Mouse (Mus musculus) erythroblast, embryonic 14.5 days (primary cell): ENCODE data around the gene Lnx2. TPM values are rescaled to one million over a fixed set of nuclear protein-coding genes. Genes with fewer than 3 reads are reported as not detected.

Source experiments
- H3K27me3 ChIP-seq: 2 replicates; pipeline ENCODE4 v1.6.1; 2012; ENCODE audit warnings: inconsistent platforms; ENCODE audit not compliant: control insufficient read depth
- H3K36me3 ChIP-seq: 2 replicates; pipeline ENCODE4 v1.6.1; 2012; ENCODE audit warnings: mild to moderate bottlenecking, inconsistent platforms; ENCODE audit not compliant: control insufficient read depth
- H3K4me1 ChIP-seq: 2 replicates; pipeline ENCODE4 v1.6.1; 2012; ENCODE audit warnings: inconsistent platforms; ENCODE audit not compliant: control insufficient read depth
- H3K4me3 ChIP-seq: replicated peaks from 2 replicates; pipeline ENCODE3; 2012; ENCODE audit warnings: moderate library complexity, mild to moderate bottlenecking, inconsistent platforms
- H3K9me3 ChIP-seq: 2 replicates; pipeline ENCODE4 v1.6.1; 2012; ENCODE audit warnings: low read length, inconsistent platforms, mixed read lengths; ENCODE audit not compliant: control insufficient read depth
- GATA1 ChIP-seq: IDR thresholded peaks from 2 replicates; pipeline ENCODE4 v1.6.1; 2012; ENCODE audit warnings: low read length, inconsistent platforms, mixed read lengths
- TAL1 ChIP-seq: IDR thresholded peaks from 3 replicates; pipeline ENCODE4 v1.6.1; 2012; ENCODE audit warnings: low read length, inconsistent platforms, mixed read lengths
- polyA plus RNA-seq: library from polyadenylated mRNA; stranded (reverse); fragments of >175 nt; gene quantifications from 2 replicates; pipeline ENCODE4 v1.2.3, GENCODE M21; 2012

Lnx2 gene
- polyA plus RNA-seq, 1 experiment, result 0.14 TPM

DNA sequence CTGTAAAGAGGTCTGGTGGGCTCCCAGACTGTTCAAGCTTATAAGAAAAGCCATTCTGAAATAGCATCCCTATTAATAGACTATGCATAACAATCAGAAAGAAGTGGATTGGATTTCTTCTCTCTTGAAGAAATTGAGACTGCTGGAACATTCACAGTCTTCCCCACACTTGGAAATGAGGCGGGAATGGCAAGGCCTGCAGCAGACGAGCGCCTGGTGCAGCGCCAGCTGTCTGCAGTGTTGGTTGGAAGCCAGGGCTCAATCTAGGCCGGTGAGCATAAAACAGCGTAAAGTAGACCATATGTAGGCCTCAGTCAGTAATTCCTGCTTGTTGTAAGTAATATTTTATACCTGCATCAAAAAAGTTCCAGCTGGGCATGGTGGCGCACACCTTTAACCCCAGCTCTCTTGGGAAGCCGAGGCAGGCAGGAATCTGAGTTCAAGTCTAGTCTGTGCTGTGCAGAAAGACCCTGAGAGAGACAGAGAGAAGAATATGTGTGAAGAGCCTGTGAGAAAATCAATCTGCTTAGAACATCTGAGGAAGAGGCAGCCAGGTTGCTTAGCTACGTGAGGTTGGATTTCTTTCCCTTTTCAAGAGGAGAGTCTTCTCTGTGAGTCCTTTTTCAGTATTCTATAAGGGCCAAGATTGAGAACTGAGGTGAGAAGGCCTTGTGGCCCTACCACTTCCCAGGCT is 9.0 kb upstream of the Lnx2 start:
- TF ChIP-seq GATA1 (no peak), TAL1 (no peak)
- no peaks in the 10 kb centered on the region for H3K27me3 ChIP-seq
- peaks cover 48% of the 10 kb centered on the region for H3K36me3 ChIP-seq
- no peak overlapping the region for H3K4me3 ChIP-seq
- H3K4me1 ChIP-seq, result no peaks in the 10 kb centered on the region
- H3K9me3 ChIP-seq, result no peaks in the 10 kb centered on the region

- Histone ChIP-seq H3K4me3 (peak overlapping the region; percentile 92), H3K9me3 (no peaks in the 10 kb centered on the region), H3K36me3 (peaks cover 28% of the 10 kb centered on the region), H3K4me1 (peaks cover 55% of the 10 kb centered on the region), H3K27me3 (no peaks in the 10 kb centered on the region)
- TF ChIP-seq GATA1, result no peak
- TF ChIP-seq TAL1, result no peak
Observed at GRCm38 (mm10) chr5:147078110-147078900, 1.9 kb upstream of the Lnx2 start.

DNA sequence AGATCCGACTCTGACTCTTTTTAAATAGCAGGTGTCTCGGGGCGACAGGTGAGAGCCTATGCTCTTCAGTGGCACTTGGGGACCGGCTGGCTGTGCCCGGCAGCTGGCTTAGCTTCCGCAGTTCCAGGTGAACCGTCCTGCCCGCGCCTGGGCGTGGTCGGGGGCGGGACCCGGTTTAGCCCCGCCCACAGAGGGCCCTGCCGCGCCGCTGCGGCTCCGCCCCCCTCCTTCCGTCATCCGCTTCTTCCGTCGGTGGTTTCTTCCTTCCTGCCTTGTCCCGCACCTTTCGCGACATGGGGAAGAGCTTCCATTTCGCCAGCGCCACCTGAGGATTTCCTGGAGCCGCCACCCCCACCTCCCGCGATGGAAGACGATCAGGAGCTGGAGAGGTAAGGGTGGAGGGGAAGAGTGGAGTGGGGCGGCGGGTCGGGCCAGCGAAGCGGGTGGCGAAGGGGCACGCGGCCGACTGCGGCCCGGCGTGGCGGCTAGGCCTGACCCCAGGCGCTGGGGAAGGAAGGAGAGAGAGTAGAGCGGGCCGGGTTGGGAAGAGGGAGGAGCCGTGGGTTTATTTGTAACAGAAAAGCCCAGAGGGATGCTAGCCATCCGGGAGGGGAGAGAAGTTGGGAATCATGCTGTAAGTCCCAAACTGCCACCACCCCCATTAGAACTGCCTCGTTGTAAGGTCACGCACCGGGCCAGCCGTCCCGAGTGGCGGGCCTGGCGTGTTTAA is 1.1 kb upstream of the Lnx2 start:
- peaks cover 60% of the 10 kb centered on the region for H3K4me1 ChIP-seq
- H3K36me3 ChIP-seq, result peaks cover 28% of the 10 kb centered on the region
- TF ChIP-seq GATA1 (no peak), TAL1 (no peak)
- H3K4me3 ChIP-seq, result peak overlapping the region; percentile 92
- H3K27me3 ChIP-seq, result no peaks in the 10 kb centered on the region
- no peaks in the 10 kb centered on the region for H3K9me3 ChIP-seq

DNA sequence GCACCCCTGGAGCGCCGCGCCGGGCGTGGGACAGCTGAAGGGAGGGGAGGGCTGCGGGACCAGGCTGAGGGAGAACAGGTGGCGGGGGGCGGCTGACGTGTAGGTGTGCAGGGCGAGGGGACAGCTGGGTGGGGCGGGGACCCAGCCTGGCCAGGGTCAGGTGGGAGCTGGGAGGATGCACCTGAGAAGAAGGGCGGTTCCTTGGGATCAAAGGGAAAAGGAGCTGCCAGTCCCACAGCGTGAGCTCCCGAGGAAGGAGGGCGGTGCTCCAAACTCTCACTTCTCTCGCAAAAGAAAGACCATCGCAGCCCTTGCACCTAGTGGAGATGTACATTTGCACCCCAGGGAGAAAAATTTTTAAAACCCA is 396 bp upstream of the Lnx2 start, which contains the start of gene Polr1d:
Gene Polr1d, plus strand, starts transcription at position 252 of the 367 bp plus-strand sequence.
- Histone ChIP-seq H3K36me3 (peaks cover 25% of the 10 kb centered on the region), H3K4me1 (peaks cover 62% of the 10 kb centered on the region), H3K4me3 (peak within 1 kb of the TSS; percentile 92), H3K9me3 (no peaks in the 10 kb centered on the region), H3K27me3 (no peaks in the 10 kb centered on the region)
- TF ChIP-seq GATA1 (no peak), TAL1 (no peak)

DNA sequence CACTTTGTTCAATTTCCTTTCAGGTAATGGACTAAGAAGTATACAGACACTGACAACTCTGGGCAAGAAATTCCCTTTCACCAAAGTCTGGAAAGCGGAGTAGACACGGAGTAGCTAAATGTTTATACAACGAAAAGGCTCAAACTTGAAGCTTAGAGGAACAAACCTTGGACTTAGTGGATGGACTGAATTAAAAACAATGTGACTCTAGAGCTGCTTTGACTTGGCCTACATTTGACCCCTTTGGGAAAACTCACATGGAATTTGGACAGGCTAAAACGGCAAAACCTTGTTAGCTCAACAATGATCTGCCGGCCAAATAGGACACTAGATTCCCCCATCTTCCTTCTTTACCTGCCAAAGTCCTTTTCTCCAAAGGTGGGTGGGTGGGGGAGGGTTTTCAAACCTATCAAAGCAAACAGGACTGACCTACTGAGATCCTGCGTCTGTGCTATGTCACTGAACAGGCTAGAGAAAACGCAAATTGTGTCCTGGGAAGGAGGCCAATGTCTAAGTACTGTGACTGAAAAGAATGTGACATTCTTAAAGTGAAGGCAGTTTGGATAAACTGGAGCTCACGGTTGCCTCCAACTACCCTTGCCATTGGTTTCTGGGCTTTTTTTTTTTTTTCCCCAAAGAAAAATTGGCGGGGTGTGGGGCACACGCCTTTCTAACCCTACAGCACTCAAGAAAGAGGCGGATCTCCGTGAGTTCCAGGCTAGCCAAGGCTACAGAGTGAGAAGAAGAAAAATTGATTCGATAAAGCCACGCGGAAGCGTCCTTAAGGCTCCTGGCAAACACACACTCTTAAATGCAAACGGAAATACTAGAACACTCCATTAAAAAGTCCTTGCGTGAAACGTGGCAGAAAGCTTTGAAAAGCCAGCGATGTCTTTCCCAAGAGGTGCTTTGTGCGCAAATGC is 1.0 kb downstream of the Lnx2 start:
- peaks cover 67% of the 10 kb centered on the region for H3K4me1 ChIP-seq
- no peaks in the 10 kb centered on the region for H3K27me3 ChIP-seq
- TF ChIP-seq GATA1 (no peak), TAL1 (no peak)
- H3K36me3 ChIP-seq, result peaks cover 17% of the 10 kb centered on the region
- H3K4me3 ChIP-seq, result peak overlapping the region; percentile 92
- H3K9me3 ChIP-seq, result no peaks in the 10 kb centered on the region

DNA sequence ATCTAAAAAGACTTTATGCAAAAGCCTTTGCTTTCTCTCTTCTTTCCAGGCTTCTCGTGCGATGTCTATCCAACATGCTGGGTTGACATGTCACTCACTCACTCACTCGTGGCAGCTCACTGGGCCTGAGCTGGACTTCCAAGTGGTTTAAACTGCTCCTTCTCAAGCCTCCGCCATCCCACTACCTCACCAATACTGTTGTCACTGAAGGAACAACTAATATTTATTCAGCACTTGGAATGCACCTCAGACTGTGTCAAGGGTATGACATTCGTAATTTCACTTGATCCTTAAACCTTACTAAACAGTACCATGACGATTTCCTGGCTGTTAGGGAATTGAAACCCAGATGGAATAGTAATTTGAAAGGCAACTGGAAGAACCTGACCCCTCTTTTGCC is 2.6 kb downstream of the Lnx2 start:
- Histone ChIP-seq H3K27me3 (no peaks in the 10 kb centered on the region), H3K36me3 (peaks cover 5% of the 10 kb centered on the region), H3K4me3 (no peak overlapping the region), H3K9me3 (no peaks in the 10 kb centered on the region), H3K4me1 (peaks cover 60% of the 10 kb centered on the region)
- no peak for TF ChIP-seq GATA1
- TF ChIP-seq TAL1, result no peak

DNA sequence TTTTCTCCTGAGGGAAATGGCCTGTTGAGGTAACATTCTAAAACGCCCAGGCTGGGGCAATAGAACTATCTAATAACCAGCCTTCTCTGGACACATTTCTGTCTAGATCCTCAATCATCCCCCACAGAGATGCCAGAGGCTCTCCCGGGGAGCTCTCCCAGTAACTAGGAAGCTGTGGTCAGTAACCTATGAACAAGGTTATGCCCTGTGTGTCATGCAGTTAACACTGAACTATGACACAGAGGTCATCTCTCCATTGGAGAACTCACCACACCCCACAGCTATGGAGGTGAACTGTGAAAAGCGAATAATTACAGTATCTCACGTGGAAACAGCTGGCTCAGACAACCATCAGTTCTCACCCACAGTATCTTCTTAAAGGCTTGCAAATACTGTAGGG is 4.5 kb downstream of the Lnx2 start:
- no peaks in the 10 kb centered on the region for H3K9me3 ChIP-seq
- TF ChIP-seq GATA1 (no peak), TAL1 (no peak)
- peaks cover 45% of the 10 kb centered on the region for H3K4me1 ChIP-seq
- H3K4me3 ChIP-seq, result no peak overlapping the region
- peaks cover 3% of the 10 kb centered on the region for H3K36me3 ChIP-seq
- no peaks in the 10 kb centered on the region for H3K27me3 ChIP-seq

GRCm38 (mm10) chr5:147070791-147071516 is 5.4 kb downstream of the Lnx2 start:
- TF ChIP-seq GATA1 (no peak), TAL1 (no peak)
- peaks cover 38% of the 10 kb centered on the region for H3K4me1 ChIP-seq
- H3K9me3 ChIP-seq, result no peaks in the 10 kb centered on the region
- peaks cover 3% of the 10 kb centered on the region for H3K36me3 ChIP-seq
- no peak overlapping the region for H3K4me3 ChIP-seq
- H3K27me3 ChIP-seq, result no peaks in the 10 kb centered on the region
